Mouse (Mus musculus): Measurements from ENCODE around the gene Slc1a4.
A peak's percentile ranks its signal among the peaks of the same experiment; 100 is the strongest.

The Slc1a4 gene

DNA sequence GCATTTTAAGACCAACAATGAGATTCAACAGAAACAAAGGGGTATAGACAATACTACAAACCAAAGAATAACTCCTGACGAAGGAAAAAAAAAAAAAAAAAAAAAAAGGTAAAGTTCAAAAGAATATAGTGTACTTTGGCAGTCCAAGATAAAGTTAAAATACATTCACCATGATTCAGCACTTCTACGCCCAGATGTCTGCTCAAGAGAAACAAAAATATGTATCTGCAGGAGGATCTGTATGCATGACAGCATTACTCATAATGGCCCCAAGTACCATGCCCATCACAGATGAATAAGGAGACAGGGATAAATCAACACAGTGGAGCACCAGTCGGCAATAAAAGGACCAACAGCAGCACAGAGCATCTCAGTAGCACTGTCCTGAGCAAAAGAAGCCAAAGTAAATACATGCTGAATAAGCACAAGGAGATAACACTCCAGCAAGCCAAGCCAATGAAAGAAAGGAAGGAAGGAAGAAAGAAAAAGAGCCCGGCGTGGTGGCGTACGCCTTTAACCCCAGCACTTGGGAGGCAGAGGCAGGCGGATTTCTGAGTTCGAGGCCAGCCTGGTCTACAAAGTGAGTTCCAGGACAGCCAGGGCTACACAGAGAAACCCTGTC, 7.3 kb downstream of the Slc1a4 start:
- no peak for DNase-seq (ENCODE audit: low spot score in 2 of 2)

GRCm38 (mm10) chr11:20324006-20324405, 8.5 kb downstream of the Slc1a4 start:
- no peak for DNase-seq (ENCODE audit: low spot score in 2 of 2)

- no peak for DNase-seq (ENCODE audit: low spot score in 2 of 2)
Observed at GRCm38 (mm10) chr11:20322366-20322765, 10.1 kb downstream of the Slc1a4 start.

DNA sequence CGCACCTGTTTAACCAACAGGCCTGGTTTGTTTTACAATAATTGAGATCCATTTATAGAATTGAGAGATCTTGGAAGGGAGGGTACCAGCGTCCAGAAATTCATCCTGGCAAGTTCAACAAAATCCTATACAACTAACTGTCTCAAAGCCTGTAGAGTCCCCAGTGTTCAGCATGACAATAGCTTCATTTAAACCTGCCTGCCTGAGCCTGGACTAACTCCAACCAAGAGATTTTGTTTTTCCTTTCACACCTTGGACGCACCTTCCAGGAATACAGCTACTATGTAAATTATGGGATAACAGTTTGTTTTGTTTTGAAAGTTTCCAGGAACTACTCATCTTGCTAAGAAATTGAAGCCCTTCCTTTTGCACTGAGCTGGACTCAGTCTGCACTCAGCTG, 11.9 kb downstream of the Slc1a4 start:
- no peak for DNase-seq (ENCODE audit: low spot score in 2 of 2)

GRCm38 (mm10) chr11:20318659-20319454, 13.7 kb downstream of the Slc1a4 start:
- no peak for DNase-seq (ENCODE audit: low spot score in 2 of 2)

DNA sequence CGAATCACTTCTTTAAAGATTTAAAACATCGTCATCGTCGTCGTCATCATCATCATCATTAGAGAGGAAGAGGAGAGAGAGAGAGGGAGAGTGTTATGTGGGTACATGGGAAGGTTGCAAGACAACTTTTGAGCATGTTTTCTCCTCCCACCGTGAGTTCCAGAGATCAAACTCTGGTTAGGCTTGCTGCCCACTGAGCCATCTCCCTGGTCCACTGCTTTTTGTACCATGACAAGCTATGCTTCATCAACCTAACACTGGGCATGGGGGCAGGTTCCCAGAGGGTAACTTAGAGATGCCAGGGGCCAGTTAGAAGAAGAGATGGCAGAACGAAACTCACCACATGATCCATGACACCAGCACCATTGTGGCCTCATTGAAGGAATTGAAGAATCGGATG, 18.9 kb downstream of the Slc1a4 start:
- no peak for DNase-seq (ENCODE audit: low spot score in 2 of 2)

DNA sequence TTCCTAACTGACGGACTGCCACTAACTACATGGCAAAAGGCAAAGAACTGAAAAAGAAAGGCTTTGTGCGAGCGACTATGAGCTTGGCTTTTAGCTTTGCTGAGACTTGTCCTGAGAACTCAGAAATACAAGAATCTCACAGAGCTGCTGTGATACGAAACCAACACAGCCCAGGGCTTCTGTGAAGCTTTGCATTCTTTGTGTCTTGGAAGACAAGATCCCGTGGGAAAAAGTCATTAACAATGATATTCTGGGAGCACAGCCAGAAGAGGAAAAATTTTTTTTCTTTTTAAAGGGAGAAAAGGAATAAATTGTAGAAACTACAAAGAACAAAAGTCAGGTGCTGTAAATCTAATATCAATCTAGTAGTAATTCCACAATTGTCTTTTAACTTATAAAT, 23.5 kb downstream of the Slc1a4 start:
- no peak for DNase-seq (ENCODE audit: low spot score in 2 of 2)

GRCm38 (mm10) chr11:20307409-20307808, 25.1 kb downstream of the Slc1a4 start:
- no peak for DNase-seq (ENCODE audit: low spot score in 2 of 2)

DNA sequence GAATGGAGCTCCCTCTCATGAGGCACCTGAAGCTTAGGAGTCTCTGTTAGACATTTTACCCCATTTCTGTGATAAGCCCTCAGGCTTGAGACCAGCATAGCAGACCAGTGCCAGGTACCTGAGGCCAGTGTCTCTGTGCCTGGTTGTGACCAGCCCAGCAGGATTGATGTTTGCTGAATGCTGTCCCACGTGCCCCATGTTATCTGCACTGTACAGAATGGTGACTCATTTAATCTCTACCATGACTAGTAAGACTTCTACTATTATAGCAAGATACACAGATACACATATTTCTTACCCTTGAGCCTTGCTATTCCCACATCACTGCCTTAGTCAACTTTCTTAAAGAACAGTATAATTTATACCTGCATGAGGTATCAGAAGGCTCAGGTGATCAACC, 26.9 kb downstream of the Slc1a4 start:
- peak in 1 of 2 experiments; percentile 26 for DNase-seq (ENCODE audit: low spot score in 2 of 2)

DNA sequence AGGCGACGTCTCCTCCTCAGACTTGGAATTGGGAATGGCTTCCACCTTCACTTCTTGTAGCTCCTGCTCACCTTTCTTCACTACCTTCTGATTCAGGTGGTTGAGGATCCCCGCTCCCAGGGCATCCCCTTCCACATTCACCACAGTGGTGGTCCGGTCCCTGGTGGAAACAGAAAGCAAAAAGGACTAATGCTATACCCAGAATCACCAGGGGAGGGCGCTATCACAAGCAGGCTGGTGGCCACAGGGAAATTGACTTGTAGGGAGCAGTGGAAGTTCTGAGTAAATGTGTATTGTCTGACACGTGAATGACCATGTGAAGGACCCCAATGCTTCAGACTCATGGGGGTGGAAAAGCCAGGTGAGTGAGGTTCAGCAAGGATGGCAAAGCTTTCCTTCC, 28.2 kb downstream of the Slc1a4 start:
- DNase-seq (ENCODE audit: low spot score in 2 of 2) = no peak

GRCm38 (mm10) chr11:20301332-20301731, 31.2 kb downstream of the Slc1a4 start:
- DNase-seq (ENCODE audit: low spot score in 2 of 2) = no peak

- no peak for DNase-seq (ENCODE audit: low spot score in 2 of 2)
Observed at GRCm38 (mm10) chr11:20300850-20301249, 31.7 kb downstream of the Slc1a4 start.

DNA sequence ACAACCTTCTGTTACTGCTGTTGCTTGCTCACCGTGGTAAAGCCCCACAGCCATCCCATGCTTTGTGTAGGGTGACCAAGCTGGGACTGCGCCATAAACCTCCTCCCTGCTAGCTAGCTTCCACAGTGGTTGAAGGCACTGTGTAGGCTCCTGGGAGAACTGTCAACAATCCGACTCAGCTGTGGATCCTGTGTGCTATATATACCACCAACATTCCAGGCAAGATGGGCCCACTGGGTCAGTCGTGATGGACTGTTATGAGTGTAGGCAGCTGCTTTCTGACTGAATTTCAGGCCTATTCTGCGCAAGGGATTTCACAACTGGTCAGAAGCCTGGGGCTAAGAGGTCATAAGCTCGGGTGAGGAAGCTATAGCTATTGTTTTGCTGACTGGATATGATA, 32.6 kb downstream of the Slc1a4 start:
- no peak for DNase-seq (ENCODE audit: low spot score in 2 of 2)

DNA sequence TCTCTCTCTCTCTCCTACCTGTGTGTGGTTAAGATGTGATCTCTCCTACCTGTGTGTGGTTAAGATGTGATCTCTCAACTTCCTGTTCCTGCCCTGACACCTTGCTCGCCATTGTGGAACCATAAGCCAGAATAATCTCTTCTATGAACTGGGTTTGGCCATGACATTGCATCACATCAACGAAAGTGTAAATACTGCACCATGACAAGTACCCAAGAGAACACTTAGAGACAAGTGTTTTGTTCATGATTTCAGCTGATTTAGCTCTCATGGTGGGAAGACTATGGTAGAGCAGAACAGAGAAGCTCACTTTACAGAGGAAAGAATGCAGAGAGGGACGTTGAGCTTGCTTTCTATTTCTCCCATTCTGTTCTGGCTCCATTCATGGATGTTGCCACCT, 48.0 kb downstream of the Slc1a4 start:
- no peak for DNase-seq (ENCODE audit: low spot score in 2 of 2)

- DNase-seq (ENCODE audit: low spot score in 2 of 2) = no peak
Observed at GRCm38 (mm10) chr11:20282601-20283219, 49.8 kb downstream of the Slc1a4 start.

DNA sequence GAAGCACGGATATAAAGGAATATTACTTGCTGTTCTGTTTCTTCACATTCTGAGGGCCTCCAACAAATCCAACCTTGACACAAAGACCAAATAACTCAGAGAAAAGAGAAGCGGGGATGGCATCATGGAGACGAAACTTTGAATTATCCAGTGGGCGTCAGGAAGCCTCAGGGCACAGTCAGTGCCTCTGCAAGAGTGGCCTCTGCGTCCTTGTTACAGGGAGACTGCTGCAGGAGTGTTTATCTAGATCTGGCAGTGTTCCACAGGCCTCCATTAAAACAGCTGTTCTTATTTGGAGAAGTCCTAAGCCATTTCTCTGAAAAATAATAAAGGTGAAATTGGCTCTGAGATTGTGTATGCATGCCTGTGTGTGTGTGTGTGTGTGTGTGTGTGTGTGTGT, 51.5 kb downstream of the Slc1a4 start:
- DNase-seq (ENCODE audit: low spot score in 2 of 2) = no peak

DNA sequence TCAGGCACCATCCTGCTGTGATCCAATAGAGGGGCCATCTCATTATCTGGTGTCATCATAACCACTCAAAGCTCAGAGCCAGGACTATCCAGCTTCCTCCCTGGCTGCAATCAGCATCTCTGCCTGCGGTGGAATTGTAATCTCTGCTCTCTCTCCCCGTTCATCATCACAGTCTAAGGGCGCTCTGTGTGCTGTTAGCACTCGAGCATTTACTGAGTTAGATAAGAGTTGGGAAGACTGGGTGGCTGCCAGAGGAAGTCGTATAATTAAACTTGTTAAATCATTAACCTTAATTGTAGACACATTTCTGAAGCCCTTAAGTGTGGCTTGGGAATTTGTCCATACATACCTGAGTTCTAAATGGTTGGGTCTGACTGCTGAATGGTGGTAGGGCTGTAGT, 53.8 kb downstream of the Slc1a4 start:
- no peak for DNase-seq (ENCODE audit: low spot score in 2 of 2)

DNA sequence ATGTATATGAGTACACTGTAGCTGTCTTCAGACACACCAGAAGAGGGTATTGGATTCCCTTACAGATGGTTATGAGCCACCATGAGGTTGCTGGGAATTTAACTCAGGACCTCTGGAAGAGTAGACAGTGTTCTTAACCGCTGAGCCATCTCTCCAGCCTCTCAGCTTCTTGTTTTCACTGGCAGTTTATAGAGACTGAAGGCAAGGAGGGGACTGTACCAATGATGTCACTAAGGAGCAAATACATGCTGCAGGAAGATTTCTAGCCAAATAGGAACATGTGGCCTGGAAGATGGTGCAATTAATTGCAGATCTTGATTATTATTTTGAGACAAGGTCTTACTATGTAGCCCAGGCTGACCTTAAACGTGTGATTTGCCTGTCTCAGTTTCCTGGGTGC, 55.4 kb downstream of the Slc1a4 start:
- no peak for DNase-seq (ENCODE audit: low spot score in 2 of 2)

DNA sequence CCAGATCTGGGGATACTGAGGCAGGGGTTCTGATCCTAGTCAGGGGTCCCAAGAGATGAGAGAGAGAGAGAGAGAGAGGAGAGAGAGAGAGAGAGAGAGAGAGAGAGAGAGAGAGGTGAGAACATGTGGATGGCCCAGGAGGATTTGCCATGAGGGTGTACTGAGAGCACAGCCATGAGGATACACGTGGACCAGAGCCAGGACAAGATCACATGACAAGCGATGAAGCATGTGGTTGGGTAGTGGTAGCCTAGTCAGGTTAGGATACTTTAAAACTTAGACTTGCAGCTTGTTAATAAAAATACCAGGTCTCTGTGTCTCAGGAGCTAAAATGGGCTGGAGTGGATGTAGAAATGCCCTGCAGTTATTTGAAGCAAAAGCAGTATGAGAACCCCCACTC, 56.5 kb downstream of the Slc1a4 start:
- DNase-seq (ENCODE audit: low spot score in 2 of 2) = no peak

- no peak for DNase-seq (ENCODE audit: low spot score in 2 of 2)
Observed at GRCm38 (mm10) chr11:20269885-20270284, 62.6 kb downstream of the Slc1a4 start.

DNA sequence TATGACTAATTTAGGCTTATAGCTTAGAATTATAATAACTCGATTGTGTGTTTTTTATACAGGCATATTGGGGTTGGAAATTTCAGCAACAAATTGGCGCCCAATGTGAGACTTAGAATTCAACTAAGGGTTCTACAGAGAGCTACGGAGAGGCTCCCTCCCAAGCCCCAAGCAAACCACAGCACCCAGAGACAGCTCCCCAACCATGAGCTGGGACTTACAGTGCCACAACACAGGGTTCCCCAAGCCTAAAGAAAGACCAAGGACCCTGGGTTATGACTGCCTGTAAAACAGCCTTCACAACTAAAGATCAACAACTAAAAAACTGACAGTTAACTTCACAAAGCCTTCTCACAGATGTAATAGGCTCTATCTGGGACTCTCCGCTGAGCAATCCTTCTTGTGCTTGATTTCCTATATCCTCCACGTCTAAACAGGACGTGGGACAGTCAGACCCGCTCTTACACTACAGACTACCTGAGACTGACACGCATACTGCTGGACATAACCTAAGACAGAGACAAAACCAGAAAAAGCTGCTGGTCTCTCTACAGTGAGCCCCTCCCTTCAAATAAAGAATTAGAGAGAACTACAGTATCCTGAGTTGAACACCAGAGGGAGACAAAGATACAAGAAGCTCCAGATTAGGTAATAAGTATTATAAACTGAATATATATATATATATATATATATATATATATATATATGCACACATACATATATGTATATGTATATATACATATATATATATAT, 69.7 kb downstream of the Slc1a4 start:
- DNase-seq (ENCODE audit: low spot score in 2 of 2) = no peak

DNA sequence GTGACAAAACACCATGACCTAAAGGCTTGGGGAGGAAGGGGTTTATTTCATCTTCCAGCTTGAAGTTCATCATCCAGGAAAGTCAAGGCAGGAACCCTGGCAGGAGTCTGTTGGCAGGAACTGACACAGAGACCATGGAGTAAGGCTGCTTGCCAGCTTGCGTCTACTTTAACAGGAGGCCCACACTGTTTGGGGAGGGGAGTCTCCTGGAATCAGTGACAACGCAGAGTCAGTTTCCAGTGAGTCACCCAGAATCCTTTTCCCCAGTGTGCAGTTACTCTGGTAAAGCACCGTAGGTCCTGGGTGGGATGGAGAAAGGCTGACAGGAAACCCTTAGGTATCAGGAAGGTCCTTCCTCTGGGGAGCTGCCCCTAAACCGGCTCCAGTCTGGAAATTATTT, 77.7 kb downstream of the Slc1a4 start:
- DNase-seq (ENCODE audit: low spot score in 2 of 2) = no peak

Measured in urinary bladder, adult 18-20 months (tissue).